ENCODE assay signal across 37 mouse cellular contexts in genomic region chr2:54061039-54061438, GRCm38 (mm10). TPM values are rescaled to one million over a fixed set of nuclear protein-coding genes. Genes with fewer than 3 reads are reported as not detected.
"Had no signal": no experiment of that assay in that cellular context is flagged by ENCODE, and none has a peak within 500 bp of the region (broad histone marks: within the 10 kb centered on the region; RNA-seq: fewer than 3 reads in every experiment).

No protein-coding gene starts in this region.

- ATAC-seq: liver, embryonic 12.5 days; liver, postnatal 0 days; lung, postnatal 0 days; midbrain, embryonic 13.5 days; midbrain, embryonic 15.5 days; midbrain, embryonic 16.5 days had no signal

- H3K36me3 ChIP-seq: limb, embryonic 10.5 days; limb, embryonic 12.5 days; limb, embryonic 13.5 days; limb, embryonic 15.5 days; liver, embryonic 12.5 days; liver, embryonic 13.5 days; liver, embryonic 15.5 days; lung, embryonic 15.5 days; midbrain, embryonic 10.5 days; midbrain, embryonic 12.5 days; midbrain, embryonic 13.5 days; midbrain, embryonic 15.5 days; neural tube, embryonic 12.5 days had no signal

- H3K4me2 ChIP-seq: limb, embryonic 12.5 days; limb, embryonic 13.5 days; limb, embryonic 15.5 days; liver, embryonic 11.5 days; liver, embryonic 12.5 days; liver, embryonic 13.5 days; liver, embryonic 15.5 days; lung, embryonic 14.5 days; lung, embryonic 15.5 days; midbrain, embryonic 11.5 days; midbrain, embryonic 12.5 days; midbrain, embryonic 13.5 days; midbrain, embryonic 15.5 days; neural tube, embryonic 12.5 days had no signal

- H3K9me3 ChIP-seq: limb, embryonic 10.5 days; limb, embryonic 12.5 days; limb, embryonic 13.5 days; limb, embryonic 15.5 days; liver, embryonic 12.5 days; liver, embryonic 13.5 days; liver, embryonic 15.5 days; lung, embryonic 15.5 days; megakaryocyte, embryonic 14.5 days; midbrain, embryonic 10.5 days; midbrain, embryonic 12.5 days; midbrain, embryonic 13.5 days; midbrain, embryonic 15.5 days; neural tube, embryonic 12.5 days had no signal

- DNase-seq: left cerebral cortex, postnatal 4 days; liver; liver, embryonic 13.5 days; liver, postnatal 0 days; lung, adult 18-20 months; lung, adult 2 months; lung, embryonic 14.5 days; lung, postnatal 10 days; lung, postnatal 14 days; lung, postnatal 36 days; lung, postnatal 4 days; midbrain, embryonic 14.5 days had no signal

- H3K9ac ChIP-seq: limb, embryonic 12.5 days; limb, embryonic 13.5 days; limb, embryonic 15.5 days; liver, embryonic 12.5 days; liver, embryonic 13.5 days; liver, embryonic 14.5 days; liver, embryonic 15.5 days; liver, postnatal 0 days; lung, embryonic 14.5 days; lung, embryonic 15.5 days; midbrain, embryonic 12.5 days; midbrain, embryonic 13.5 days; midbrain, embryonic 15.5 days; neural tube, embryonic 12.5 days had no signal

- H3K27me3 ChIP-seq: limb, embryonic 12.5 days; limb, embryonic 13.5 days; limb, embryonic 15.5 days; liver, embryonic 12.5 days; liver, embryonic 13.5 days; liver, embryonic 15.5 days; lung, embryonic 15.5 days; megakaryocyte, embryonic 14.5 days; midbrain, embryonic 12.5 days; midbrain, embryonic 13.5 days; midbrain, embryonic 15.5 days; neural tube, embryonic 12.5 days had no signal

- H3K4me3 ChIP-seq: limb, embryonic 10.5 days; limb, embryonic 12.5 days; limb, embryonic 13.5 days; limb, embryonic 15.5 days; liver, embryonic 12.5 days; liver, embryonic 13.5 days; liver, embryonic 15.5 days; lung, embryonic 15.5 days; megakaryocyte, embryonic 14.5 days; midbrain, embryonic 10.5 days; midbrain, embryonic 12.5 days; midbrain, embryonic 13.5 days; midbrain, embryonic 15.5 days; myocyte; neural tube, embryonic 12.5 days had no signal

- H3K4me1 ChIP-seq: limb, embryonic 10.5 days; limb, embryonic 12.5 days; limb, embryonic 13.5 days; limb, embryonic 15.5 days; liver, embryonic 12.5 days; liver, embryonic 13.5 days; liver, embryonic 15.5 days; lung, embryonic 15.5 days; megakaryocyte, embryonic 14.5 days; midbrain, embryonic 12.5 days; midbrain, embryonic 15.5 days; neural tube, embryonic 12.5 days had no signal

- H3K27ac ChIP-seq: limb, embryonic 10.5 days; limb, embryonic 12.5 days; limb, embryonic 13.5 days; limb, embryonic 15.5 days; liver, embryonic 12.5 days; liver, embryonic 13.5 days; liver, embryonic 14.5 days; liver, embryonic 15.5 days; lung, embryonic 15.5 days; macrophage; midbrain, embryonic 10.5 days; midbrain, embryonic 12.5 days; midbrain, embryonic 13.5 days; midbrain, embryonic 15.5 days; neural tube, embryonic 12.5 days had no signal

RNA-seq across cellular contexts. Expression of gene Rprm, which starts 24.3 kb away (rescaled TPM):
- total RNA-seq: liver, adult 2 months; megakaryocyte progenitor cell, adult 5-6 weeks; megakaryocyte, adult 5-6 weeks; megakaryocyte-erythroid progenitor cell, adult 5-6 weeks; monocyte, adult 5-6 weeks had no signal
- polyA plus RNA-seq: liver, adult 2 months; liver, postnatal 0 days; macrophage had no signal
